Mouse (Mus musculus) liver, postnatal 0 days (tissue): ENCODE measurements at regions not wholly inside any gene's neighbourhood (a gene's known extent, or its start where the extent isn't known, plus 50 kb on each side); places are given as distances from the start of the nearest gene placed in this dataset.
"Not testable (repeated sequence)": the region's sequence is repeated elsewhere in the genome, so short reads cannot be mapped to it uniquely, and the experiment has no call there.

Experiments used
- ATAC-seq: fragments of 200-750 bp; cut with Nextera tagmentation; 2 replicates; pipeline ENCODE4 v1.8.0; 2017; ENCODE audit warnings: mild to moderate bottlenecking, moderate library complexity
- DNase-seq: peaks from one replicate; pipeline ENCODE4 v3.0.0-alpha.2; 2016
- H3K27ac ChIP-seq: fragments of 300-500 bp; sonication (generic); 2 replicates; pipeline ENCODE4 v1.5.1; 2014; ENCODE audit warnings: antibody characterized with exemption, moderate library complexity, mild to moderate bottlenecking, low read depth
- H3K27me3 ChIP-seq: fragments of 300-500 bp; sonication (generic); 2 replicates; pipeline ENCODE4 v1.6.1; 2014; ENCODE audit warnings: low read length, control low read depth, mixed read lengths; ENCODE audit not compliant: insufficient read depth
- H3K36me3 ChIP-seq: fragments of 300-500 bp; sonication (generic); replicated peaks from 2 replicates; pipeline ENCODE4 v1.6.1; 2014; ENCODE audit warnings: mild to moderate bottlenecking, control low read depth, low read length, moderate library complexity, mixed read lengths; ENCODE audit not compliant: insufficient read depth
- H3K4me1 ChIP-seq: fragments of 300-500 bp; sonication (generic); 2 replicates; pipeline ENCODE4 v1.6.1; 2014; ENCODE audit warnings: antibody characterized with exemption, mild to moderate bottlenecking, control low read depth; ENCODE audit not compliant: insufficient read depth
- H3K4me2 ChIP-seq: fragments of 300-500 bp; sonication (generic); 2 replicates; pipeline ENCODE4 v1.6.1; 2014; ENCODE audit warnings: low read depth, mild to moderate bottlenecking, low read length, moderate library complexity, mixed read lengths
- H3K4me3 ChIP-seq: fragments of 300-500 bp; sonication (generic); 2 replicates; pipeline ENCODE4 v1.5.1; 2014; ENCODE audit warnings: low read depth, low read length
- H3K9ac ChIP-seq: fragments of 300-500 bp; sonication (generic); replicated peaks from 2 replicates; pipeline ENCODE4 v1.6.1; 2014; ENCODE audit warnings: mild to moderate bottlenecking, moderate library complexity
- H3K9me3 ChIP-seq: fragments of 300-500 bp; sonication (generic); 2 replicates; pipeline ENCODE4 v1.6.1; 2016; ENCODE audit warnings: mild to moderate bottlenecking, control low read depth, low read length, mixed read lengths
- CTCF ChIP-seq: sonication (generic); IDR thresholded peaks from 2 replicates; pipeline ENCODE4 v1.5.1; 2016; ENCODE audit warnings: antibody characterized with exemption, low read depth
- EP300 ChIP-seq: IDR thresholded peaks from 2 replicates; pipeline ENCODE4 v1.6.1; 2016; ENCODE audit warnings: antibody characterized with exemption, low read depth, mild to moderate bottlenecking
- WGBS: fragments of 180-500 bp; shearing (Covaris S2); extraction: QIAGEN DNeasy Blood & Tissue Kit; methylation state at CpG from one replicate; pipeline ENCODE4 v1.1.7; 2014; ENCODE audit not compliant: insufficient replicate concordance; 5-methylcytosine and 5-hydroxymethylcytosine counted together

GRCm38 (mm10) chr3:22304145-22304544 lies 227.7 kb downstream of the Tbl1xr1 start:
- DNase-seq (no peak), ATAC-seq (no peak)
- H3K9me3 ChIP-seq: no peaks in the 10 kb centered on the region
- no peak overlapping the region for H3K4me2 ChIP-seq
- no peak for TF ChIP-seq CTCF
- no peak for TF ChIP-seq EP300
- no peaks in the 10 kb centered on the region for H3K27me3 ChIP-seq
- H3K4me1 ChIP-seq: no peaks in the 10 kb centered on the region
- no peak overlapping the region for H3K9ac ChIP-seq
- no peak overlapping the region for H3K27ac ChIP-seq
- no peak overlapping the region for H3K4me3 ChIP-seq
- no peaks in the 10 kb centered on the region for H3K36me3 ChIP-seq
- WGBS: 47% methylated on average over 1 of the region's 1 CpGs

- no peak for DNase-seq
Measured at GRCm38 (mm10) chr3:22306624-22307023, 230.2 kb downstream of the Tbl1xr1 start.

GRCm38 (mm10) chr3:22308962-22309361 lies 232.5 kb downstream of the Tbl1xr1 start:
- H3K27ac ChIP-seq: no peak overlapping the region
- DNase-seq (peak; percentile 69), ATAC-seq (no peak; the same call in 1 of the 2 replicates)
- no peaks in the 10 kb centered on the region for H3K4me1 ChIP-seq
- no peak overlapping the region for H3K4me3 ChIP-seq
- WGBS: 6% methylated on average over 4 of the region's 4 CpGs
- H3K9me3 ChIP-seq: no peaks in the 10 kb centered on the region
- peak; percentile 90 for TF ChIP-seq CTCF
- TF ChIP-seq EP300: no peak
- no peaks in the 10 kb centered on the region for H3K27me3 ChIP-seq
- H3K36me3 ChIP-seq: no peaks in the 10 kb centered on the region
- H3K4me2 ChIP-seq: no peak overlapping the region
- H3K9ac ChIP-seq: no peak overlapping the region

More at GRCm38 (mm10) chr3:22306624-22307023, 230.2 kb downstream of the Tbl1xr1 start:
- Histone ChIP-seq H3K4me2 (no peak overlapping the region), H3K4me1 (no peaks in the 10 kb centered on the region), H3K9me3 (no peaks in the 10 kb centered on the region), H3K36me3 (no peaks in the 10 kb centered on the region), H3K4me3 (no peak overlapping the region), H3K27me3 (no peaks in the 10 kb centered on the region), H3K27ac (no peak overlapping the region), H3K9ac (no peak overlapping the region)
- ATAC-seq: no peak
- TF ChIP-seq CTCF (peak; percentile 39; the same call in 1 of the 2 replicates), EP300 (no peak)
- 73% methylated on average over 4 of the region's 4 CpGs for whole genome bisulfite sequencing

- H3K9ac ChIP-seq: no peak overlapping the region
- H3K4me3 ChIP-seq: no peak overlapping the region
- no peaks in the 10 kb centered on the region for H3K36me3 ChIP-seq
- TF ChIP-seq CTCF (no peak), EP300 (no peak)
- ATAC-seq (no peak), DNase-seq (no peak)
- WGBS: 76% methylated on average over 10 of the region's 10 CpGs
- no peaks in the 10 kb centered on the region for H3K27me3 ChIP-seq
- H3K4me2 ChIP-seq: no peak overlapping the region
- H3K4me1 ChIP-seq: no peaks in the 10 kb centered on the region
- H3K27ac ChIP-seq: no peak overlapping the region
- no peaks in the 10 kb centered on the region for H3K9me3 ChIP-seq
Measured at GRCm38 (mm10) chr3:22316466-22317185, 240.2 kb downstream of the Tbl1xr1 start.

GRCm38 (mm10) chr3:22320425-22320824 lies 244.0 kb downstream of the Tbl1xr1 start:
- H3K36me3 ChIP-seq, H3K9me3 ChIP-seq, H3K4me1 ChIP-seq, H3K4me2 ChIP-seq, H3K9ac ChIP-seq, H3K4me3 ChIP-seq, DNase-seq, H3K27me3 ChIP-seq, H3K27ac ChIP-seq: not testable (repeated sequence)
- peak; percentile 49 for ATAC-seq
- WGBS: 74% methylated on average over 1 of the region's 1 CpGs

GRCm38 (mm10) chr3:22331240-22331639 lies 254.8 kb downstream of the Tbl1xr1 start:
- no peak for DNase-seq
- WGBS: 70% methylated on average over 1 of the region's 1 CpGs

More at GRCm38 (mm10) chr3:22331240-22331639, 254.8 kb downstream of the Tbl1xr1 start:
- ATAC-seq: no peak
- Histone ChIP-seq H3K4me2 (no peak overlapping the region), H3K4me1 (no peaks in the 10 kb centered on the region), H3K9me3 (0 out of 2 replicates have a peak, but pooled peaks cover 3% of the 10 kb centered on the region), H3K27ac (no peak overlapping the region), H3K36me3 (no peaks in the 10 kb centered on the region), H3K9ac (no peak overlapping the region), H3K27me3 (no peaks in the 10 kb centered on the region), H3K4me3 (no peak overlapping the region)
- TF ChIP-seq CTCF: no peak
- no peak for TF ChIP-seq EP300
